Mouse (Mus musculus): ENCODE results near the gene Top3a. TPM values are rescaled to one million over a fixed set of nuclear protein-coding genes. Genes with fewer than 3 reads are reported as not detected.

Top3a gene
- polyA plus RNA-seq, 2 experiments from 2014 or later = 9.8 to 10.6 TPM

- ATAC-seq = no peak
Measured at GRCm38 (mm10) chr11:60711218-60711617, 65.9 kb downstream of the Top3a start.

GRCm38 (mm10) chr11:60709481-60710465 is 67.4 kb downstream of the Top3a start:
- no peak for ATAC-seq

GRCm38 (mm10) chr11:60708631-60709030 is 68.5 kb downstream of the Top3a start:
- no peak for ATAC-seq

- ATAC-seq = no peak
Measured at GRCm38 (mm10) chr11:60707672-60708071, 69.5 kb downstream of the Top3a start.

- ATAC-seq = no peak
Measured at GRCm38 (mm10) chr11:60706696-60707480, 70.3 kb downstream of the Top3a start.

GRCm38 (mm10) chr11:60706076-60706475 is 71.1 kb downstream of the Top3a start:
- no peak for ATAC-seq

- ATAC-seq = no peak
Measured at GRCm38 (mm10) chr11:60705255-60705654, 71.9 kb downstream of the Top3a start.

- ATAC-seq = no peak
Measured at GRCm38 (mm10) chr11:60704023-60704880, 72.9 kb downstream of the Top3a start.

- no peak for ATAC-seq
Measured at GRCm38 (mm10) chr11:60703131-60703530, 74.0 kb downstream of the Top3a start.

- no peak for ATAC-seq
Measured at GRCm38 (mm10) chr11:60701611-60702010, 75.6 kb downstream of the Top3a start.

- no peak for ATAC-seq
Measured at GRCm38 (mm10) chr11:60700320-60701185, 76.6 kb downstream of the Top3a start.

- peak; percentile 75 for ATAC-seq
Measured at GRCm38 (mm10) chr11:60699524-60700075, 77.6 kb downstream of the Top3a start, which contains the start of gene Llgl1. Gene Llgl1 (plus strand): TSS chr11:60699723.

- peak; percentile 21 for ATAC-seq
Measured at GRCm38 (mm10) chr11:60698806-60699523, 78.2 kb downstream of the Top3a start.

GRCm38 (mm10) chr11:60697561-60697960 is 79.6 kb downstream of the Top3a start:
- peak; percentile 20 for ATAC-seq

- ATAC-seq = no peak
Measured at GRCm38 (mm10) chr11:60696165-60696564, 81.0 kb downstream of the Top3a start.

Other genes starting within 250 kb of the Top3a start
- 10 to 100 TPM; 31.4 to 40.9 TPM for gene Alkbh5, start 241.0 kb downstream of the Top3a start, polyA plus RNA-seq (2017; shearing (Covaris generic))
- 10 to 100 TPM in 1 of 2 experiments, 1 to 10 TPM in 1; 6.2 to 10.4 TPM for gene Llgl1, start 77.6 kb downstream of the Top3a start, polyA plus RNA-seq (2017; shearing (Covaris generic))
- gene Flii, start 50.1 kb downstream of the Top3a start, polyA plus RNA-seq (2017; shearing (Covaris generic)) = 10 to 100 TPM; 65.2 to 84.7 TPM
- 10 to 100 TPM in 1 of 2 experiments, 1 to 10 TPM in 1; 9.9 to 12.0 TPM for gene Mief2, start 49.0 kb downstream of the Top3a start, polyA plus RNA-seq (2017; shearing (Covaris generic))
- gene Smcr8, start 159 bp upstream of the Top3a start, polyA plus RNA-seq (2017; shearing (Covaris generic)) = 1 to 10 TPM; 4.5 to 6.2 TPM
- 10 to 100 TPM; 13.1 to 19.7 TPM for gene Shmt1, start 34.4 kb upstream of the Top3a start, polyA plus RNA-seq (2017; shearing (Covaris generic))
- 10 to 100 TPM; 18.7 to 19.1 TPM for gene Dhrs7b, start 53.3 kb upstream of the Top3a start, polyA plus RNA-seq (2017; shearing (Covaris generic))
- 10 to 100 TPM; 27.9 to 28.2 TPM for gene Tmem11, start 101.9 kb upstream of the Top3a start, polyA plus RNA-seq (2017; shearing (Covaris generic))
- gene Natd1, start 137.4 kb upstream of the Top3a start, polyA plus RNA-seq (2017; shearing (Covaris generic)) = 1 to 10 TPM; 5.7 to 6.8 TPM
- 10 to 100 TPM; 58.3 to 66.8 TPM for gene Map2k3, start 154.7 kb upstream of the Top3a start, polyA plus RNA-seq (2017; shearing (Covaris generic))
- not detected for gene Kcnj12, start 245.2 kb upstream of the Top3a start, polyA plus RNA-seq (2017; shearing (Covaris generic))